ENCODE assay signal across 24 mouse cellular contexts in the genomic region with DNA sequence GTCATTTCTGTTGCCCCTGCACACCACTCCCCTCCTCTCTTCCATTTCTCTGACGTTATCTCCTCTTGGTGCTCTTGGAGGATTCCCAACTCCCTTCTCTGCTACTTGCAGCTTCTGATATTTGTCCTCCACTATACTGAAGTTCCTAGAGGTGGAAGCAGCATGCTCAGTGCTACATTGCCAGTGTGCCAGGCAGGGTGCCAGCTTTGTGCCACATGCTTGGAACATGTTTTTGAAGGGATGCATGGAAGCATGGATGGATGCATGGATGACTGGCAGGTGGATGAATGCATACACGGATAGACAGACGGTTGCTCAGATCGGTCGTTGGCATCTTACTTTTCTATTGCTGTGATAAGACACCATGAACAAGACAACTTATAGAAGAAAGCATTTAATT.
DNase-seq lines count a peak whose midpoint lies in the region; ATAC-seq and TF ChIP-seq lines count a peak whose summit lies in the region.
"Had no signal": no experiment of that assay in that cellular context is flagged by ENCODE, and none has a peak within 500 bp of the region (broad histone marks: within the 10 kb centered on the region; RNA-seq: fewer than 3 reads in every experiment).

No protein-coding gene starts in this region.

- H3K9ac ChIP-seq in intestine, embryonic 14.5 days (ENCODE audit: low read length) = no peak overlapping the region
- no peak overlapping the region for H3K9ac ChIP-seq in intestine, embryonic 16.5 days (ENCODE audit: low read depth, low read length)
- H3K9ac ChIP-seq: embryonic facial prominence, embryonic 13.5 days; embryonic facial prominence, embryonic 15.5 days; forebrain, embryonic 12.5 days; forebrain, embryonic 15.5 days had no signal

- TF ChIP-seq CTCF in brain, embryonic 14.5 days (IDR thresholded peaks at IDR 0.05; ENCODE audit: borderline replicate concordance, extremely low read depth, insufficient read depth, insufficient read length) = no peak

- no peaks in the 10 kb centered on the region for H3K4me1 ChIP-seq in intestine, embryonic 14.5 days (replicated peaks; ENCODE audit: control insufficient read depth, insufficient read depth, low read length)
- no peaks in the 10 kb centered on the region for H3K4me1 ChIP-seq in intestine, embryonic 16.5 days (ENCODE audit: control insufficient read depth, insufficient read depth, low read length)
- H3K4me1 ChIP-seq: embryonic facial prominence, embryonic 15.5 days; forebrain, embryonic 10.5 days; forebrain, embryonic 12.5 days; forebrain, embryonic 15.5 days had no signal

- H3K36me3 ChIP-seq in intestine, embryonic 14.5 days (ENCODE audit: control insufficient read depth, insufficient read depth, low read length) = no peaks in the 10 kb centered on the region
- no peaks in the 10 kb centered on the region for H3K36me3 ChIP-seq in intestine, embryonic 16.5 days (ENCODE audit: control insufficient read depth, insufficient read depth, low read length)
- H3K36me3 ChIP-seq: embryonic facial prominence, embryonic 13.5 days; embryonic facial prominence, embryonic 15.5 days; forebrain, embryonic 10.5 days; forebrain, embryonic 12.5 days; forebrain, embryonic 15.5 days; G1E had no signal

- no peak for TF ChIP-seq POLR2A in brain, embryonic 14.5 days (IDR thresholded peaks at IDR 0.05; ENCODE audit: borderline replicate concordance, extremely low read depth, insufficient read depth, insufficient read length, poor library complexity, severe bottlenecking)

- DNase-seq in cerebellum, postnatal 10 days = peak; percentile 60 to 68
- no peak for DNase-seq in cerebellum, adult 8-10 months
- DNase-seq in intestine, embryonic 14.5 days (ENCODE audit: low spot score) = peak; percentile 23
- DNase-seq in brain, embryonic 14.5 days (ENCODE audit: low read depth) = peak; percentile 43
- DNase-seq: adrenal gland, adult 8-10 months; adrenal gland, postnatal 14 days; adrenal gland, postnatal 36 days; B cell, adult 2 months; cerebellum, adult 11 months; cerebellum, adult 18-20 months; cerebellum, adult 9-10 months; cerebellum, postnatal 36 days; embryo, embryonic 11 days had no signal

- H3K27me3 ChIP-seq in intestine, embryonic 14.5 days (replicated peaks; ENCODE audit: control insufficient read depth, insufficient read depth, low read length) = no peaks in the 10 kb centered on the region
- no peaks in the 10 kb centered on the region for H3K27me3 ChIP-seq in intestine, embryonic 16.5 days (replicated peaks; ENCODE audit: control insufficient read depth, insufficient read depth, low read length)
- H3K27me3 ChIP-seq: embryonic facial prominence, embryonic 13.5 days; embryonic facial prominence, embryonic 15.5 days; forebrain, embryonic 12.5 days; forebrain, embryonic 15.5 days had no signal

- H3K4me3 ChIP-seq in intestine, embryonic 14.5 days (ENCODE audit: low read depth, low read length) = no peak overlapping the region
- H3K4me3 ChIP-seq in intestine, embryonic 16.5 days (ENCODE audit: low read length) = no peak overlapping the region
- H3K4me3 ChIP-seq: embryonic facial prominence, embryonic 13.5 days; embryonic facial prominence, embryonic 15.5 days; erythroblast, embryonic 14.5 days; forebrain, embryonic 10.5 days; forebrain, embryonic 12.5 days; forebrain, embryonic 15.5 days had no signal

- no peak for ATAC-seq in intestine, embryonic 14.5 days (replicated peaks; ENCODE audit: low FRiP score, low TSS enrichment, low read depth)
- no peak for ATAC-seq in intestine, embryonic 16.5 days
- ATAC-seq: activated CD4-positive, CD25-positive, alpha-beta regulatory T cell, adult 4 months; CD4-positive, CD25-positive, alpha-beta regulatory T cell, adult 4 months; forebrain, embryonic 15.5 days; Patski had no signal

- H3K9me3 ChIP-seq in intestine, embryonic 14.5 days (ENCODE audit: control insufficient read depth, low read length) = no peaks in the 10 kb centered on the region
- no peaks in the 10 kb centered on the region for H3K9me3 ChIP-seq in intestine, embryonic 16.5 days (ENCODE audit: control insufficient read depth, low read length)
- H3K9me3 ChIP-seq: embryonic facial prominence, embryonic 13.5 days; embryonic facial prominence, embryonic 15.5 days; forebrain, embryonic 10.5 days; forebrain, embryonic 12.5 days; forebrain, embryonic 15.5 days had no signal

- H3K4me2 ChIP-seq in intestine, embryonic 14.5 days (ENCODE audit: low read length) = no peak overlapping the region
- no peak overlapping the region for H3K4me2 ChIP-seq in intestine, embryonic 16.5 days (ENCODE audit: low read depth, low read length)
- H3K4me2 ChIP-seq: embryonic facial prominence, embryonic 13.5 days; embryonic facial prominence, embryonic 15.5 days; forebrain, embryonic 12.5 days; forebrain, embryonic 15.5 days had no signal

- 90% methylated on average over 5 of the region's 5 CpGs for WGBS in intestine, embryonic 14.5 days
- 86% methylated on average over 5 of the region's 5 CpGs for WGBS in intestine, embryonic 16.5 days

- H3K27ac ChIP-seq in intestine, embryonic 14.5 days (ENCODE audit: low read depth) = no peak overlapping the region
- H3K27ac ChIP-seq in intestine, embryonic 16.5 days (ENCODE audit: low read length) = no peak overlapping the region
- H3K27ac ChIP-seq: embryonic facial prominence, embryonic 13.5 days; embryonic facial prominence, embryonic 15.5 days; forebrain, embryonic 10.5 days; forebrain, embryonic 12.5 days; forebrain, embryonic 15.5 days had no signal
